Mouse (Mus musculus) lung, postnatal 0 days (tissue): ENCODE measurements around the gene Irf2.

Experiments used
- CTCF ChIP-seq: IDR thresholded peaks from 2 replicates; pipeline ENCODE4 v1.5.1; 2016; ENCODE audit warnings: antibody characterized with exemption, mild to moderate bottlenecking
- EP300 ChIP-seq: IDR thresholded peaks from 2 replicates; pipeline ENCODE4 v1.6.1; 2016; ENCODE audit warnings: antibody characterized with exemption, mild to moderate bottlenecking, control low read depth

GRCm38 (mm10) chr8:46831916-46832315 is 92.4 kb downstream of the Irf2 start:
- TF ChIP-seq CTCF (no peak), EP300 (no peak)
